Mouse (Mus musculus) heart, postnatal 0 days (tissue): ENCODE measurements around the gene Pcsk4.

Source experiments
- CTCF ChIP-seq: IDR thresholded peaks from 2 replicates; pipeline ENCODE4 v1.5.1; 2016; ENCODE audit warnings: antibody characterized with exemption, control low read depth, low read depth
- EP300 ChIP-seq: IDR thresholded peaks from 2 replicates; pipeline ENCODE4 v1.6.1; 2016; ENCODE audit warnings: antibody characterized with exemption, low read depth

DNA sequence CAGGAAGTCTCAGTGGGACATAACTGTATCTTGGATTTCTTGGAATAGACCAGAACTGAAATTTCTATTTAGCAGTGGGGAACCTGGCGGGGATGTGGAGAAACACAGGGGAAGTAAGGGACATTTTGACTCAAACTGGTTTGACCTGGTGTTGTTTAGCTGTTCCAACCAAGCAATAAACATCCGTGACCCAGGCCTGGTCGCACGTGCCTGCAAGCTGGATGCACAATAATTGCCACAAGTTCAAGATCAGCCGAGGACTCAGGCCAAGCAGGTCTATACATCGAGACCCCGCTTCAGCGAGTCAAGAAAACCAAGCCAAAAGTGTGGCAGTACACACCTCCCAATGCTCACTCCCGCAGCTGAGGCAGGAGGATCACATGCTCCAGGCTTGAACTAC is 42.7 kb upstream of the Pcsk4 start:
- TF ChIP-seq CTCF (no peak), EP300 (no peak)
